Mouse (Mus musculus) myocyte (in vitro differentiated cells): ENCODE results near the gene Ppp1r26.

Source experiments
- CEBPB ChIP-seq: IDR thresholded peaks from 2 replicates; pipeline ENCODE4 v1.6.1; 2011; ENCODE audit warnings: mild to moderate bottlenecking, moderate library complexity; ENCODE audit not compliant: poor library complexity, insufficient read depth, severe bottlenecking
- MAX ChIP-seq: IDR thresholded peaks from one replicate; pipeline ENCODE4 v1.6.1; 2011; ENCODE audit warnings: low read depth, mild to moderate bottlenecking, control low read depth
- MYOD1 ChIP-seq, 3 experiments: IDR thresholded peaks; one replicate each; pipeline ENCODE4 v1.6.1; 2011; ENCODE audit warnings: control low read depth in 2 of 3, low read depth in 2 of 3, mild to moderate bottlenecking in 2 of 3, moderate library complexity in 1 of 3; ENCODE audit not compliant: insufficient read length in 2 of 3, control insufficient read depth in 1 of 3
- POLR2A ChIP-seq: IDR thresholded peaks from one replicate; pipeline ENCODE4 v1.6.1; 2011; ENCODE audit warnings: low read depth, mild to moderate bottlenecking, control low read depth, moderate library complexity; ENCODE audit not compliant: insufficient read length
- POLR2AphosphoS2 ChIP-seq: IDR thresholded peaks from one replicate; pipeline ENCODE4 v1.6.1; 2011; ENCODE audit warnings: low read depth, control low read depth; ENCODE audit not compliant: insufficient read length
- SRF ChIP-seq: IDR thresholded peaks from one replicate; pipeline ENCODE4 v1.6.1; 2011; ENCODE audit warnings: low read depth; ENCODE audit not compliant: control insufficient read depth, insufficient read length
- TCF12 ChIP-seq: IDR thresholded peaks from one replicate; pipeline ENCODE4 v1.6.1; 2011; ENCODE audit warnings: mild to moderate bottlenecking, control low read depth; ENCODE audit not compliant: poor library complexity, insufficient read depth, severe bottlenecking
- USF1 ChIP-seq: IDR thresholded peaks from one replicate; pipeline ENCODE4 v1.6.1; 2011; ENCODE audit warnings: low read depth, mild to moderate bottlenecking, control low read depth, moderate library complexity

- no peak for TF ChIP-seq POLR2A
- no peak for TF ChIP-seq TCF12
- TF ChIP-seq USF1, result no peak
- no peak for TF ChIP-seq CEBPB
- no peak for TF ChIP-seq POLR2AphosphoS2
- no peak for TF ChIP-seq SRF
- no peak for TF ChIP-seq MYOD1 (IDR thresholded peaks at IDR 0.05; ENCODE audit: control insufficient read depth in 1 of 3, insufficient read length in 2 of 3, low read depth in 2 of 3)
- no peak for TF ChIP-seq MAX
Measured at GRCm38 (mm10) chr2:28407796-28408195, 38.8 kb upstream of the Ppp1r26 start.
